Mouse (Mus musculus) liver, embryonic 16.5 days (tissue): Measurements from ENCODE around the gene Gm17409. TPM values are rescaled to one million over a fixed set of nuclear protein-coding genes. Genes with fewer than 3 reads are reported as not detected.

Experiments used
- ATAC-seq: fragments of 200-750 bp; cut with Nextera tagmentation; 2 replicates; pipeline ENCODE4 v1.8.0; 2017; ENCODE audit warnings: low read depth, mild to moderate bottlenecking, moderate number of reproducible peaks, moderate library complexity
- H3K27ac ChIP-seq: fragments of 300-500 bp; sonication (generic); 2 replicates; pipeline ENCODE4 v1.5.1; 2014; ENCODE audit warnings: mild to moderate bottlenecking, low read length
- H3K27me3 ChIP-seq: fragments of 300-500 bp; sonication (generic); 2 replicates; pipeline ENCODE4 v1.6.1; 2014; ENCODE audit warnings: low read depth, low read length, mixed read lengths; ENCODE audit not compliant: control insufficient read depth, insufficient read depth
- H3K36me3 ChIP-seq: fragments of 300-500 bp; sonication (generic); 2 replicates; pipeline ENCODE4 v1.6.1; 2014; ENCODE audit warnings: mild to moderate bottlenecking; ENCODE audit not compliant: control insufficient read depth, insufficient read depth
- H3K4me1 ChIP-seq: fragments of 300-500 bp; sonication (generic); 2 replicates; pipeline ENCODE4 v1.6.1; 2014; ENCODE audit warnings: low read depth, low read length, mixed read lengths; ENCODE audit not compliant: control insufficient read depth
- H3K4me2 ChIP-seq: fragments of 300-500 bp; sonication (generic); 2 replicates; pipeline ENCODE4 v1.6.1; 2014; ENCODE audit warnings: low read depth, low read length, mixed read lengths
- H3K4me3 ChIP-seq: fragments of 300-500 bp; sonication (generic); 2 replicates; pipeline ENCODE4 v1.5.1; 2014; ENCODE audit warnings: low read depth, mild to moderate bottlenecking, low read length
- H3K9ac ChIP-seq: fragments of 300-500 bp; sonication (generic); 2 replicates; pipeline ENCODE4 v1.6.1; 2014; ENCODE audit warnings: low read depth, low read length
- H3K9me3 ChIP-seq: fragments of 300-500 bp; sonication (generic); replicated peaks from 2 replicates; pipeline ENCODE4 v1.6.1; 2016; ENCODE audit warnings: low read length; ENCODE audit not compliant: control insufficient read depth
- WGBS: fragments of 180-500 bp; shearing (Covaris S2); extraction: QIAGEN DNeasy Blood & Tissue Kit; methylation state at CpG from one replicate; pipeline ENCODE4 v1.1.7; 2014; ENCODE audit not compliant: insufficient replicate concordance; 5-methylcytosine and 5-hydroxymethylcytosine counted together
- polyA plus RNA-seq: library from polyadenylated mRNA; unstranded; fragments of >200 nt; fragmentation: Nextera tagmentation; extraction: Ambion mirVana; gene quantifications from 2 replicates; pipeline ENCODE4 v1.2.1, GENCODE M21; 2015

Gm17409 gene
- polyA plus RNA-seq, 1 experiment from 2014 or later, result not detected

DNA sequence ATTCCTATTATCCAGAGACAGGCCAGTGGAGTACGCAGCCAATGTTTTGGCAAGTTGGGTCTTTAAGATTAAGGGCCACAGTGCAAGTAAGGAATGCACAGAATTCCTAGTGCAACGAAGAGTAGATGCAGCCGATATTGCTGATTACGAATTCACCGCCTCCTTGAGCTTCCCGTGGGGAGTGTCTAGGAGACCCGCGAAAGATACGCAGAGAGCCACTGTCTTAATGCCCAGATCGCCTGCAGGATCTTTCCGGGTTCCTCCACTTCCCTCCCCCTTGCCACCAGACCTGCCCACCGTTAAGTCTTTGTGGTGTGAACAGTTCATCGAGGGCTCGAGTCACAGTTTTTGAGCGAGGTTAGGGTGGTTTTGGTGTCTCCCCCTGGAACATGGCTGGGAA, 22.9 kb upstream of the Gm17409 start:
- H3K27me3 ChIP-seq, result no peaks in the 10 kb centered on the region
- no peaks in the 10 kb centered on the region for H3K4me1 ChIP-seq
- 83% methylated on average over 15 of the region's 15 CpGs for WGBS
- H3K36me3 ChIP-seq, result peaks cover 2% of the 10 kb centered on the region; the same call in 1 of the 2 replicates
- H3K4me2 ChIP-seq, result no peak overlapping the region
- no peak overlapping the region for H3K9ac ChIP-seq
- H3K27ac ChIP-seq, result no peak overlapping the region
- H3K9me3 ChIP-seq, result no peaks in the 10 kb centered on the region
- H3K4me3 ChIP-seq, result no peak overlapping the region
- ATAC-seq, result no peak

DNA sequence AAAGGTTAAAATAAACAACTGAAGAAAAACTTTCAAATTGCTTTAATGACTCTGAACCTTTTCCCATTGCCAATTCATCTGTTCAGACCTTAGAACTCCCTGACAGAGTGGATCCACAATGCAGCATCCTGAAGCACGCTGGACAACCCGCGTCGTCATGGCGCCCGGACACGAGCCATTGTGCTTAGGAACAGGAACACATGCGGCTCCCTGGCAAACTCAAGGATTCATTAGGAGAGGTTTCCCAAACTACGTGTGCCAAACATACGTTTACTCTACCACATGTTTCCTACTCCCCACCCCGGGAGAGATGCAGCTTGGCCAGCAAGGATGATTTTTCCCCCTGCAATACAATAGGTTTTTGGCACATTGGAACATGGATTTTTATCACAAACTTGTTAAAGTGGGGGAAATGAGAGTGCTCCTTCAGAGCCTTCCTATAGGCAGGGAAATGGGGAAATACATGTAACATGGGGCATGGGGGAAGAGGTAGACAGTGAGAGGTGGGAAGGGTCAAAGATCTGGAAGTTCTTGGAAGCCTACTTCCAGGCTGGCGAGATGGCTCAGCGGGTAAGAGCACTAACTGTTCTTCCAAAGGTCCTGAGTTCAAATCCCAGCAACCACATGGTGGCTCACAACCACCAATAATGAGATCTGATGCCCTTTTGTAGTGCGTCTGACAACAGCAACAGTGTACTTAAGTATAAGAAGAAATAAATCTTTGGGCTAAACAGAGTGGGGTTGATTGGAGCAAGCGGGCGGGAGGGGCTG, 15.6 kb upstream of the Gm17409 start:
- H3K4me2 ChIP-seq, result no peak overlapping the region
- H3K9ac ChIP-seq, result no peak overlapping the region
- no peak overlapping the region for H3K4me3 ChIP-seq
- 78% methylated on average over 16 of the region's 16 CpGs for WGBS
- H3K36me3 ChIP-seq, result peaks cover 5% of the 10 kb centered on the region; the same call in 1 of the 2 replicates
- no peaks in the 10 kb centered on the region for H3K27me3 ChIP-seq
- ATAC-seq, result no peak
- no peak overlapping the region for H3K27ac ChIP-seq
- H3K4me1 ChIP-seq, result no peaks in the 10 kb centered on the region
- no peaks in the 10 kb centered on the region for H3K9me3 ChIP-seq

DNA sequence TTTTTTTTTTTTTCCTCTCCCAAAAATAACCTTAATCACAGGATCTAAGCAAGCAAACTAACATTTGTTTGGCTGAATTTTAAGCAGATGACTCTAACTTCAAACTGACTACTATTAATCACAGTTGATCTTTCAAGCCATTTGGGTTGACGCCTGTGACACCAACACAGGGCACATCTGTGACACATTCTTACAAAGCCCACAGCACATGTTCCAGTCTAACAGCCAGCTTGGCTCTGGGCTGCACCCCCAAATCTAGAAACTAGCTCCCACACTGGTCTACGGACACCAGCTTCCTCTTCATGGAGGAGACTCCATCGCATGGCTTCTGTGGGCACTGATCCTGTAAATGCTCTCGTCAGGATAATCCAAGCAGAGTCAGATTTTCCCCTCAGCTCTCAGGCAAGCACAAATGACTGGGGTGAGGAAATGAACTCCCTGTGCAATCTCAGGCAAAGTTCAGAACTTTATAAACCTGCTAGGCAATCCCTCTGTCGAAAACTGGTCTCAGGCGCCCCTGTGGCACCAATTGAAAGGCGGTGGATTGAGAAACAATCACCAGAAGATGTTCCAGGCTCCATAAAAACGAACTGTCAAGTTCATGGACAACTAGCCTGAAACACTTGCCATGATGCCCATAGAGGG, 13.0 kb upstream of the Gm17409 start:
- no peak for ATAC-seq
- no peak overlapping the region for H3K4me2 ChIP-seq
- 66% methylated on average over 8 of the region's 8 CpGs for WGBS
- peaks cover 5% of the 10 kb centered on the region; the same call in 1 of the 2 replicates for H3K36me3 ChIP-seq
- no peak overlapping the region for H3K9ac ChIP-seq
- H3K27me3 ChIP-seq, result no peaks in the 10 kb centered on the region
- no peak overlapping the region for H3K4me3 ChIP-seq
- no peak overlapping the region for H3K27ac ChIP-seq
- no peaks in the 10 kb centered on the region for H3K9me3 ChIP-seq
- H3K4me1 ChIP-seq, result no peaks in the 10 kb centered on the region

DNA sequence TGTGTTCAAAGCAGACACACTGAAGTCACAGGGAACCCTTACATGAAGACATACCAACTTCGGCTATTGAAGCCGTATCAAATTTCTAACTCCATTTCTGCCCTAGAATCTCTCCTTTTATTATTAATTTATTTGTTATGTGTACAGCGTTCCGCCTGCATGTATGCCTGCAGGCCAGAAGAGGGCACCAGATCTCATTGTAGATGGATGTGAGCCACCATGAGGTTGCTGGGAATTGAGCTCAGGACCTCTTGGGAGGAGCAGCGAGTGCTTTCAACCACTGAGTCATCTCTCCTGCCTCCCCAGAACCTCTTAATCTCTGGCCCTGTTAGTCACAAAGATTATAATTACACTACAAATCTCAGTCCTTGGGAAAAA, 12.4 kb upstream of the Gm17409 start:
- H3K4me2 ChIP-seq, result no peak overlapping the region
- no peaks in the 10 kb centered on the region for H3K9me3 ChIP-seq
- peaks cover 5% of the 10 kb centered on the region; the same call in 1 of the 2 replicates for H3K36me3 ChIP-seq
- no peaks in the 10 kb centered on the region for H3K27me3 ChIP-seq
- no peak overlapping the region for H3K27ac ChIP-seq
- ATAC-seq, result no peak
- H3K9ac ChIP-seq, result no peak overlapping the region
- H3K4me1 ChIP-seq, result no peaks in the 10 kb centered on the region
- H3K4me3 ChIP-seq, result no peak overlapping the region
- WGBS, result 70% methylated on average over 5 of the region's 5 CpGs

DNA sequence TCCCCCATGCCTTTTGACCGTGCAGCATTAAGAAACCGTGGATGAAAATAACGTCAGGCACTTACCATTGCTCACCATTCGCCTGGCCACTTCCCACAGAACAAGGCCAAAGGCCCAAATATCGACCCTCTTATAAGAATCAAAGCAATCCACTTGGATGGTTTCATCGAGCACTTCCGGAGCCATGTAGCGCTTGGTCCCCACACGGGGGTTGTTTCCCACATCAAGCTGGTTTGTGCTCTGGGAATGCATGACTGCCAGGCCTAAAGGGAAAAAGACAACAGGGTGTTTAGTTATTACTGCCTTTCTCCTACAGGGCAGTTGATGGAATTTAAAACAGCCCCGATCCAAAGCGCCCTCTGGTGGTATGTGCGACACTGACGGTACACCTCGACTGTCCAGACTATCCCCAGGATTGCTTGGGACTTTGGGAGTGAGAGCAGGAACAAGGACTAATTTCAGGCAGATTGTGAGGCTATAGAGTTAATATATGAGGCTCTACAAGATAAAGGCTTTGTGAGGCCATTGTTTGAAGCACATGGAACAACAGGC, 11.0 kb upstream of the Gm17409 start:
- no peak overlapping the region for H3K4me2 ChIP-seq
- no peak for ATAC-seq
- peaks cover 5% of the 10 kb centered on the region; the same call in 1 of the 2 replicates for H3K36me3 ChIP-seq
- no peak overlapping the region for H3K27ac ChIP-seq
- no peak overlapping the region for H3K4me3 ChIP-seq
- no peaks in the 10 kb centered on the region for H3K9me3 ChIP-seq
- WGBS, result 69% methylated on average over 14 of the region's 14 CpGs
- H3K9ac ChIP-seq, result no peak overlapping the region
- no peaks in the 10 kb centered on the region for H3K4me1 ChIP-seq
- no peaks in the 10 kb centered on the region for H3K27me3 ChIP-seq

DNA sequence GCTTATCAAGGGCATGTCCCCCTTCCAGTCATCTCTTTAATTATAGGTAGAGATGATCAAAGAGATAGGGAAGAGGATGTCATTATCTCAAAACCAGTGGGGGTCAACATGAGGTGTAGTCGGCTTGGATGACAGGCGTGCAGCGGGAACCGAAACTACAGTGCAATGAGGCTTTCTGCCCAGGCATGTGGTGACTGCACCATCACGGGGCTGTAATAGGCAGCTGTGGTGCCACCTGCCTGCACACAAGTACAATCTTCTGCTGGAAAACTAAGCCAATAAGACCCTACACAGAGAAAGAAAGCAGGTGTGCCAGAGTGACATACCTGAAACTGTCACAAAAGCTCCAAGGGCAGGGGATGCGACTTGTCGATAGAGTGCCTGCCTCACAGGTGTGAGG, 374 bp downstream of the Gm17409 start:
- H3K36me3 ChIP-seq, result peaks cover 8% of the 10 kb centered on the region
- H3K4me3 ChIP-seq, result no peak overlapping the region
- no peaks in the 10 kb centered on the region for H3K27me3 ChIP-seq
- no peak for ATAC-seq
- H3K27ac ChIP-seq, result no peak overlapping the region
- no peak overlapping the region for H3K9ac ChIP-seq
- WGBS, result 73% methylated on average over 7 of the region's 7 CpGs
- no peaks in the 10 kb centered on the region for H3K9me3 ChIP-seq
- H3K4me1 ChIP-seq, result no peaks in the 10 kb centered on the region
- no peak overlapping the region for H3K4me2 ChIP-seq

DNA sequence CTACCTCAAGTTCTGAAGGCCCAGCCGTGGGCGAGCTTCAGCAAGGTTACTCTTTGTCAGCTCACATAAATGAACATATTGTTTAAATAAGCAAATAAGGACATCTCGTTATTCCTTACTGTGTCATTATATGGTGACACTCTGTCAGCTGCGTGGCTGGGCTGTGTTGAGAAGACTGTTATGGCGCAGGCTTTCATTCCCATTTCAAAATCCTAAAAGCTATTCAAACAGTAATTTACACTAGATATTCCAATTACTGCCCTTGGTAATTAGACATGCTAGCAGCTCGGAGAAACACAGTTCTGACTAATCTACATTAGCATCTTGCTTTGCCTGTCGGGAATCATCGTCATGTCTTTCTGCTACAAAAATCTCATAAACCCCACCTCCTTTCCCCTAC, 5.7 kb downstream of the Gm17409 start:
- WGBS, result 74% methylated on average over 8 of the region's 8 CpGs
- H3K9ac ChIP-seq, result no peak overlapping the region
- no peaks in the 10 kb centered on the region for H3K4me1 ChIP-seq
- no peak overlapping the region for H3K4me3 ChIP-seq
- no peak overlapping the region for H3K4me2 ChIP-seq
- no peak overlapping the region for H3K27ac ChIP-seq
- H3K36me3 ChIP-seq, result no peaks in the 10 kb centered on the region; the same call in 1 of the 2 replicates
- ATAC-seq, result no peak
- H3K27me3 ChIP-seq, result no peaks in the 10 kb centered on the region
- H3K9me3 ChIP-seq, result no peaks in the 10 kb centered on the region

DNA sequence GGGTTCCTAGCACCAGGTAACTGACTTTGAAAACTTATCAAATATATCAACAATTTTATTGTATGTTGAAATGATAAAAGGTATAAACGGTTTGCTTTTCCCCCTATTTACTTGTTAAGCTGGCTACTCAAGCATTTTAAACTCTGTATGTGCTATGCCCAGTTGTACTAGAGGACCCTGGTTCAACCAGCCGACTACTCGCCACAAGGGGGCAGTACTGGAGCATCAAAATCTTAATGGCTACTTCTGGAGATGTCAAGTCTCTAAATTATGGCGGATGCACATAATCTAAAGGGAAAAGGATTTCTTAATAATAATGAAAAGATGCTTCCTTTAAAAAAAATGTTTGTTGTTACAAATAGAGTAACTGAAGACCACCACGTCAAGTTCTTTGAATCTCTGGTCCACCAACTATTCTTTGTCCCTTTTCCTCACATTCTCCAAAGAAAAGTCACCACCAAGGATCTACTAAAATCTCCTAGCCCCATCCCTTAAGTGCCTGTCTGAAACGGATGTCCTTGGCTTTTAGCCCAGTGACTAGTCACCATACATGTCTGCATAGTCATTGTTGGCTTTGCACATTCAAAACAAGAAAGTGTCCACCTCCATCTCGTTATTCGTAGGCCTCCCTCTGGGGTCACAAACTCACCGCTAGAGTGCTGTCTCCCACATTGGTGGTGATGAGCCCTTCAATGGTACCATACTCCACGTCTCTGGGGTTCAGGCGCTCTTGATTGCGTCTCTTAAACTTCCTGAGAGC, 7.2 kb downstream of the Gm17409 start:
- no peak overlapping the region for H3K27ac ChIP-seq
- H3K4me2 ChIP-seq, result no peak overlapping the region
- WGBS, result 45% methylated on average over 12 of the region's 12 CpGs
- H3K36me3 ChIP-seq, result no peaks in the 10 kb centered on the region; the same call in 1 of the 2 replicates
- no peak overlapping the region for H3K4me3 ChIP-seq
- no peaks in the 10 kb centered on the region for H3K27me3 ChIP-seq
- no peaks in the 10 kb centered on the region for H3K4me1 ChIP-seq
- H3K9me3 ChIP-seq, result no peaks in the 10 kb centered on the region
- H3K9ac ChIP-seq, result no peak overlapping the region
- ATAC-seq, result no peak
